Mouse (Mus musculus) embryonic fibroblast, embryonic 13.5 days (primary cell): ENCODE measurements around the gene Lalba. TPM values are rescaled to one million over a fixed set of nuclear protein-coding genes. Genes with fewer than 3 reads are reported as not detected.
"Not testable (repeated sequence)": the region's sequence is repeated elsewhere in the genome, so short reads cannot be mapped to it uniquely, and the experiment has no call there.

Experiments used
- H3K27ac ChIP-seq: 2 replicates; pipeline ENCODE4 v1.5.1; 2012; ENCODE audit warnings: low read length, control low read depth, inconsistent platforms; ENCODE audit not compliant: insufficient read depth
- H3K4me1 ChIP-seq: 2 replicates; pipeline ENCODE4 v1.6.1; 2011; ENCODE audit warnings: low read length; ENCODE audit not compliant: control insufficient read depth, insufficient read depth
- H3K4me3 ChIP-seq: 2 replicates; pipeline ENCODE4 v1.5.1; 2011; ENCODE audit warnings: mild to moderate bottlenecking, control low read depth, low read length; ENCODE audit not compliant: insufficient read depth
- CTCF ChIP-seq: IDR thresholded peaks from 2 replicates; pipeline ENCODE4 v1.5.1; 2011; ENCODE audit warnings: mild to moderate bottlenecking, control low read depth, low read length, moderate library complexity, borderline replicate concordance; ENCODE audit not compliant: insufficient read depth
- POLR2A ChIP-seq: IDR thresholded peaks from 2 replicates; pipeline ENCODE4 v1.6.1; 2011; ENCODE audit warnings: low read depth, mild to moderate bottlenecking, control low read depth, low read length, moderate library complexity
- polyA plus RNA-seq: library from polyadenylated mRNA; stranded (reverse); fragments of >200 nt; gene quantifications from 2 replicates; pipeline ENCODE4 v1.2.4, GENCODE M21; 2011; ENCODE audit warnings: low read depth; ENCODE audit not compliant: missing spikeins, insufficient read length

Gene Lalba
- polyA plus RNA-seq, 1 experiment: not detected

- H3K4me1 ChIP-seq: no peaks in the 10 kb centered on the region
- no peak within 1 kb of the TSS for H3K4me3 ChIP-seq
- H3K27ac ChIP-seq: no peak within 1 kb of the TSS
- TF ChIP-seq POLR2A: no peak
- TF ChIP-seq CTCF: no peak
Measured at GRCm38 (mm10) chr15:98452288-98452687, 30.2 kb downstream of the Lalba start, which contains the start of gene Olfr281. TSS of gene Olfr281 (plus strand) at chr15:98452588.

DNA sequence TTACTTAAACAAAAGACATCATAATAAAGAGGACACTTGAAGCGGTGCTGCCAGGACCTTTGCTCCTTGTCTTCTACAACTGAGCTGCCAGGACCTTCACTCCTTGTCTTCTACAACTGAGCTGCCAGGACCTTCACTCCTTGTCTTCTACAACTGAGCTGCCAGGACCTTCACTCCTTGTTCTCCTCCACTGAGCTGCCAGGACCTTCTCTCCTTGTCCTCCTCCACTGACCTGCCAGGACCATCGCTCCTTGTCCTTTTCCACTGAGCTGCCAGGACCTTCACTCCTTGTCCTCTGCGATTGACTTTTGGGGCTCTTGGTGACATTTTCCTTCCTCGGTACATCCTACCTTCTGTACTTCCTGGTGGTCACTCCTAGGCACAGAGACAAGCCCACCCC, 34.0 kb downstream of the Lalba start:
- no peak overlapping the region for H3K4me3 ChIP-seq
- TF ChIP-seq CTCF (no peak), POLR2A (no peak)
- H3K27ac ChIP-seq: no peak overlapping the region
- H3K4me1 ChIP-seq: no peaks in the 10 kb centered on the region

GRCm38 (mm10) chr15:98444561-98444960, 38.0 kb downstream of the Lalba start:
- no peak for TF ChIP-seq POLR2A
- no peak for TF ChIP-seq CTCF
- Histone ChIP-seq H3K4me3 (no peak overlapping the region), H3K4me1 (no peaks in the 10 kb centered on the region), H3K27ac (no peak overlapping the region)

GRCm38 (mm10) chr15:98430925-98431324, 51.6 kb downstream of the Lalba start, which contains the start of gene Olfr282:
TSS of gene Olfr282 (plus strand) at chr15:98431225.
- not testable (repeated sequence) for H3K27ac ChIP-seq, H3K4me1 ChIP-seq, H3K4me3 ChIP-seq

Other genes starting within 250 kb of the Lalba start
- gene Olfr286, start 248.3 kb downstream of the Lalba start, polyA plus RNA-seq: not detected in 2 replicates
- not detected in 2 replicates for gene H1fnt, start 225.4 kb downstream of the Lalba start, polyA plus RNA-seq
- gene Zfp641, start 186.6 kb downstream of the Lalba start, polyA plus RNA-seq: 0.38 and 0.40 TPM in 2 replicates
- gene Olfr285, start 165.4 kb downstream of the Lalba start, polyA plus RNA-seq: not detected in 2 replicates
- not detected in 2 replicates for gene Olfr284, start 141.7 kb downstream of the Lalba start, polyA plus RNA-seq
- not detected in 2 replicates for gene Olfr283, start 101.8 kb downstream of the Lalba start, polyA plus RNA-seq
- not detected in 2 replicates for gene Olfr282, start 51.5 kb downstream of the Lalba start, polyA plus RNA-seq
- gene Olfr281, start 30.1 kb downstream of the Lalba start, polyA plus RNA-seq: not detected in 2 replicates
- not detected in 2 replicates for gene OR5BS1P, start 12.8 kb downstream of the Lalba start, polyA plus RNA-seq
- gene Olfr279, start 9.7 kb upstream of the Lalba start, polyA plus RNA-seq: not detected in 2 replicates
- 91.2 and 117 TPM in 2 replicates for gene Kansl2, start 51.5 kb upstream of the Lalba start, polyA plus RNA-seq
- 36.3 and 40.6 TPM in 2 replicates for gene Ccnt1, start 88.2 kb upstream of the Lalba start, polyA plus RNA-seq
- not detected in 2 replicates for gene 4930415O20Rik, start 88.3 kb upstream of the Lalba start, polyA plus RNA-seq
- 49.8 and 56.5 TPM in 2 replicates for gene Adcy6, start 127.4 kb upstream of the Lalba start, polyA plus RNA-seq
- 40.5 and 44.2 TPM in 2 replicates for gene Cacnb3, start 148.1 kb upstream of the Lalba start, polyA plus RNA-seq
- gene Ddx23, start 180.2 kb upstream of the Lalba start, polyA plus RNA-seq: 58.8 and 62.4 TPM in 2 replicates
- gene Rnd1, start 194.7 kb upstream of the Lalba start, polyA plus RNA-seq: 9.6 and 14.3 TPM in 2 replicates
- gene Ccdc65, start 225.5 kb upstream of the Lalba start, polyA plus RNA-seq: 2.7 and 3.2 TPM in 2 replicates
- gene Fkbp11, start 245.5 kb upstream of the Lalba start, polyA plus RNA-seq: 48.6 and 57.3 TPM in 2 replicates